Mouse (Mus musculus) limb, embryonic 11.5 days (tissue): ENCODE data around the gene Fasl. TPM values are rescaled to one million over a fixed set of nuclear protein-coding genes. Genes with fewer than 3 reads are reported as not detected.

Experiments used
- ATAC-seq: fragments of 200-750 bp; cut with Nextera tagmentation; 2 replicates; pipeline ENCODE4 v1.8.0; 2017; ENCODE audit warnings: low read depth; ENCODE audit not compliant: insufficient number of reproducible peaks, low FRiP score, low TSS enrichment
- DNase-seq: peaks from one replicate; pipeline ENCODE4 v3.0.0-alpha.2; 2015; ENCODE audit warnings: low spot score
- H3K27ac ChIP-seq: fragments of 300-500 bp; sonication (generic); replicated peaks from 2 replicates; pipeline ENCODE4 v1.5.1; 2014; ENCODE audit warnings: low read depth, mild to moderate bottlenecking, low read length
- H3K27me3 ChIP-seq: fragments of 300-500 bp; sonication (generic); 2 replicates; pipeline ENCODE4 v1.6.1; 2014; ENCODE audit warnings: mild to moderate bottlenecking, low read length, mixed read lengths; ENCODE audit not compliant: control insufficient read depth, insufficient read depth
- H3K36me3 ChIP-seq: fragments of 300-500 bp; sonication (generic); 2 replicates; pipeline ENCODE4 v1.6.1; 2014; ENCODE audit warnings: mild to moderate bottlenecking, low read length, moderate library complexity, mixed read lengths; ENCODE audit not compliant: control insufficient read depth, insufficient read depth
- H3K4me1 ChIP-seq: fragments of 300-500 bp; sonication (generic); 2 replicates; pipeline ENCODE4 v1.6.1; 2014; ENCODE audit warnings: low read length, mixed read lengths; ENCODE audit not compliant: control insufficient read depth, insufficient read depth
- H3K4me2 ChIP-seq: fragments of 300-500 bp; sonication (generic); 2 replicates; pipeline ENCODE4 v1.6.1; 2014; ENCODE audit warnings: low read depth, mild to moderate bottlenecking, moderate library complexity; ENCODE audit not compliant: severe bottlenecking
- H3K4me3 ChIP-seq: fragments of 300-500 bp; sonication (generic); 2 replicates; pipeline ENCODE4 v1.5.1; 2014; ENCODE audit warnings: low read depth, low read length
- H3K9ac ChIP-seq: fragments of 300-500 bp; sonication (generic); 2 replicates; pipeline ENCODE4 v1.6.1; 2014; ENCODE audit warnings: mild to moderate bottlenecking, low read length
- H3K9me3 ChIP-seq: fragments of 300-500 bp; sonication (generic); 2 replicates; pipeline ENCODE4 v1.6.1; 2016; ENCODE audit warnings: low read length; ENCODE audit not compliant: control insufficient read depth
- WGBS: fragments of 180-500 bp; shearing (Covaris S2); extraction: QIAGEN DNeasy Blood & Tissue Kit; methylation state at CpG from one replicate; pipeline ENCODE4 v1.1.7; 2014; 5-methylcytosine and 5-hydroxymethylcytosine counted together
- polyA plus RNA-seq: library from polyadenylated mRNA; unstranded; fragments of >200 nt; fragmentation: Nextera tagmentation; extraction: Ambion mirVana; gene quantifications from 2 replicates; pipeline ENCODE4 v1.2.1, GENCODE M21; 2014

Fasl gene
- polyA plus RNA-seq, 1 experiment from 2014 or later: not detected

DNA sequence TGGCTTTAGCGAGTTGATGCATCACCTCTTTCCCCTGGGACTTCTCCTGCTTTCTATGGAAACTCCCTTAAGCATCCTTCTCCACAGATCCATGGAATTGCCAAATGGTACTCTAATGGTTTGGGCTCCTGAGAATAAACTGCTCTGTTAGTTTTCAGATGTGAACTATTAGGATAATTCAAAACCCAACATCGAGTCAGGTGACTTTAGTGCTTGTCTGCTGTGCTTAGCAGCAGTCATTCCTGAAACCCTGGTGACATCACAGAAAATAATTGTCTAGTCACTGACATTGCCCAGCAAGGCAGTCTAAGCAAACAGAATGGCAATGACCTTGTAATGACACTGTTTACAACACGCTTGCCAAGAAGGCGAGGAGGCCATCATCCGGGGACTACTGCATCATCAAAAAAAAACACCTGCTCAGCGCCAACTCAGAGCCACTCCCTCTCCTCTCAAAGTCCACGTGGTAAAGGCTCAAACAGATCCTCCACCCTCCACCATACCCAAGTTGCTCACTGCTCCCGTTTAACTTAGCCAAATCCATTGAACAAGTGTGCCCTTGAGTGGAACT lies 37.7 kb downstream of the Fasl start:
- Histone ChIP-seq H3K4me1 (no peaks in the 10 kb centered on the region), H3K4me2 (no peak overlapping the region), H3K9me3 (no peaks in the 10 kb centered on the region), H3K27ac (no peak overlapping the region), H3K27me3 (no peaks in the 10 kb centered on the region), H3K4me3 (no peak overlapping the region), H3K36me3 (no peaks in the 10 kb centered on the region), H3K9ac (no peak overlapping the region)
- ATAC-seq: no peak
- WGBS: 76% methylated on average over 8 of the region's 8 CpGs
- DNase-seq: no peak

DNA sequence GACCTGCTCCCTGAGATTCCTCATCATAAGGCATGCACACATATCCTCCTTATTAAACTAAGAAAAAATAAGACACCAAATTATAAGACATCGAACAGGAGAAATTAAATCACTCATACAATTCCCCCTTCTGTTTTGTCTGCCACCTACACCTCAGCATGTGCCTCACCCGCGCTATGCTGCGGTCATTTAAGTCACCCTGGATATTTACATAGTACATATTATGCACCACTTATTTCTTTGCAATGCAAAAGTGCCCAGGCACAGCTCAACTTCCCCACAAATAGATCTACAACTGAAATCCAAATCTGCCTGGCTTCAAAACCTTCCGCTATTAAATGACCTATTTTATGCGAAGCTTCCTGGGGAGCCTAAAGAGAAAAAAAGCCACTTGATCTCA lies 39.6 kb downstream of the Fasl start:
- no peak overlapping the region for H3K27ac ChIP-seq
- WGBS: 89% methylated on average over 6 of the region's 6 CpGs
- H3K4me1 ChIP-seq: no peaks in the 10 kb centered on the region
- no peak overlapping the region for H3K9ac ChIP-seq
- no peak overlapping the region for H3K4me3 ChIP-seq
- H3K4me2 ChIP-seq: no peak overlapping the region
- no peaks in the 10 kb centered on the region for H3K36me3 ChIP-seq
- no peaks in the 10 kb centered on the region for H3K9me3 ChIP-seq
- DNase-seq: no peak
- H3K27me3 ChIP-seq: no peaks in the 10 kb centered on the region
- no peak for ATAC-seq

- H3K9ac ChIP-seq: no peak overlapping the region
- no peaks in the 10 kb centered on the region for H3K4me1 ChIP-seq
- H3K27me3 ChIP-seq: no peaks in the 10 kb centered on the region
- DNase-seq (peak; percentile 62), ATAC-seq (no peak)
- no peak overlapping the region for H3K27ac ChIP-seq
- H3K36me3 ChIP-seq: no peaks in the 10 kb centered on the region
- H3K4me2 ChIP-seq: no peak overlapping the region
- no peaks in the 10 kb centered on the region for H3K9me3 ChIP-seq
- H3K4me3 ChIP-seq: no peak overlapping the region
- 47% methylated on average over 8 of the region's 8 CpGs for WGBS
These were observed 40.2 kb downstream of the Fasl start for GRCm38 (mm10) chr1:161748138-161748537.

- no peak for ATAC-seq
- Histone ChIP-seq H3K36me3 (no peaks in the 10 kb centered on the region), H3K27me3 (no peaks in the 10 kb centered on the region), H3K4me1 (no peaks in the 10 kb centered on the region), H3K9me3 (no peaks in the 10 kb centered on the region), H3K9ac (no peak overlapping the region), H3K27ac (no peak overlapping the region), H3K4me3 (no peak overlapping the region), H3K4me2 (no peak overlapping the region)
- WGBS: 86% methylated on average over 25 of the region's 25 CpGs
- DNase-seq: no peak
These were observed 41.6 kb downstream of the Fasl start for GRCm38 (mm10) chr1:161746542-161747302.

- no peak overlapping the region for H3K27ac ChIP-seq
- H3K27me3 ChIP-seq: no peaks in the 10 kb centered on the region
- no peak overlapping the region for H3K4me2 ChIP-seq
- no peak overlapping the region for H3K4me3 ChIP-seq
- no peaks in the 10 kb centered on the region for H3K4me1 ChIP-seq
- no peak for DNase-seq
- H3K9me3 ChIP-seq: no peaks in the 10 kb centered on the region
- H3K9ac ChIP-seq: no peak overlapping the region
- no peaks in the 10 kb centered on the region for H3K36me3 ChIP-seq
- WGBS: 80% methylated on average over 4 of the region's 4 CpGs
- ATAC-seq: no peak
These were observed 43.4 kb downstream of the Fasl start for GRCm38 (mm10) chr1:161744855-161745254.

DNA sequence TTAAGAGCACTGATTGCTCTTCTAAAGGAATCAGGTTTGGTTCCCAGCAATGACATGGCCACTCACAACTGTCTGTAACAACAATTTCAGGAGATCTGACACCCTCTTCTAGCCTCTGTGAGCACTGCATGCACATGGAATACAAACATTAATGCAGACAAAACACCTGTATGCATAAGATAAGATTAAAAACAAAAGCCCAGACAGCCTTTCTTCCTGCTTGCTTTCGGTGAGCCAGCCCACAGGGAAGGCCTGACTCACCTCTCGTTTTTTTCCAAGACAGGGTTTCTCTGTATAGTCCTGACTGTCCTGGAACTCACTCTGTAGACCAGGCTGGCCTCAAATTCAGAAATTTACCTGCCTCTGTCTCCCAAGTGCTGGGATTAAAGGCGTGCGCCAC lies 44.1 kb downstream of the Fasl start:
- 86% methylated on average over 4 of the region's 4 CpGs for WGBS
- Histone ChIP-seq H3K9ac (no peak overlapping the region), H3K4me3 (no peak overlapping the region), H3K27ac (no peak overlapping the region), H3K9me3 (no peaks in the 10 kb centered on the region), H3K27me3 (no peaks in the 10 kb centered on the region), H3K4me1 (no peaks in the 10 kb centered on the region), H3K36me3 (no peaks in the 10 kb centered on the region), H3K4me2 (no peak overlapping the region)
- DNase-seq (no peak), ATAC-seq (no peak)

DNA sequence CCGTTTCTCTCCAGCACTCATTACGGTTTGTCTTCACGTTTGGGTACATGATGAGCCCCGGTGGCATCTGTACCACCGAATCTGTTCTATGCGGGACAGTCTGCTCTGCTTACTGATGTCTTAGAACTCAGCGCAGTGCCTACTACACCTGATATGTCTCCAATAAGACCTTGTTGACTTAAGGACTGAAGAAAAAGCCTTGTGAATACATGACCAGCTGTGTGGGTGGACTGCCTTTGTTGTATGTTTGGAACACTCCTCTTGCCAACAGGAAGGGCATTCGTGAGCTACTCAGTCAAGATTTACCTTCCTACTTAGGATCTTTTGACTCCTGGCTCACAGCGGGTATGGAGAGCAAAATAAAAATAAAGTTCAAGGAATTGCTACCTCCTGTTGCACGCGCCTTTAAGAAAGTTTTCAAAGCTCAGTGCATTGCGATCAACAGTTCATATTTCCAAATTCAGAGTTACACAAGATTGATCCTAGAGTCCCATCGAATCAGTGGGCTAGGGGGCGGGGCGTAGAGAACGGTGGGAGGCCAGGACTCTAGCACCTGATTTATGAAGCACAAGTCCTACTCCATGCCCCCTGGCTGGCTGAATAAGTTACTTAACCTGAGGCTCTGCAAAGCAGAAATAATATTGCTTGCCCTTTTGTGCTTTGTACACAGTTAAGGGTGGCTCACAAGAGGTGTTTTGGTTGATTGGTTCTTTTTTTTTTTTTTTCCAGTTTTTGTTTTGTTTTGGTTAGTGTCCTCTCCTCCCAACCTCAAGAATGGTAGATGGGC lies 45.6 kb downstream of the Fasl start:
- ATAC-seq: no peak
- Histone ChIP-seq H3K27me3 (no peaks in the 10 kb centered on the region), H3K9ac (no peak overlapping the region), H3K36me3 (no peaks in the 10 kb centered on the region), H3K27ac (no peak overlapping the region), H3K9me3 (no peaks in the 10 kb centered on the region), H3K4me3 (no peak overlapping the region), H3K4me2 (no peak overlapping the region), H3K4me1 (no peaks in the 10 kb centered on the region)
- no peak for DNase-seq
- WGBS: 88% methylated on average over 16 of the region's 16 CpGs

- Histone ChIP-seq H3K36me3 (no peaks in the 10 kb centered on the region), H3K4me1 (no peaks in the 10 kb centered on the region), H3K9me3 (no peaks in the 10 kb centered on the region), H3K4me3 (no peak overlapping the region), H3K27me3 (no peaks in the 10 kb centered on the region), H3K27ac (no peak overlapping the region), H3K9ac (no peak overlapping the region), H3K4me2 (no peak overlapping the region)
- 9% methylated on average over 3 of the region's 3 CpGs for WGBS
- ATAC-seq (no peak), DNase-seq (no peak)
These were observed 51.4 kb downstream of the Fasl start for GRCm38 (mm10) chr1:161736848-161737247.
